Mouse (Mus musculus) kidney, postnatal 10 days (tissue): ENCODE results near the gene Ext2.
A peak's percentile ranks its signal among the peaks of the same experiment; 100 is the strongest.

ENCODE experiments used
- DNase-seq: peaks from one replicate; pipeline ENCODE4 v3.0.0; 2021; ENCODE audit warnings: mixed read lengths

Ext2 gene

DNA sequence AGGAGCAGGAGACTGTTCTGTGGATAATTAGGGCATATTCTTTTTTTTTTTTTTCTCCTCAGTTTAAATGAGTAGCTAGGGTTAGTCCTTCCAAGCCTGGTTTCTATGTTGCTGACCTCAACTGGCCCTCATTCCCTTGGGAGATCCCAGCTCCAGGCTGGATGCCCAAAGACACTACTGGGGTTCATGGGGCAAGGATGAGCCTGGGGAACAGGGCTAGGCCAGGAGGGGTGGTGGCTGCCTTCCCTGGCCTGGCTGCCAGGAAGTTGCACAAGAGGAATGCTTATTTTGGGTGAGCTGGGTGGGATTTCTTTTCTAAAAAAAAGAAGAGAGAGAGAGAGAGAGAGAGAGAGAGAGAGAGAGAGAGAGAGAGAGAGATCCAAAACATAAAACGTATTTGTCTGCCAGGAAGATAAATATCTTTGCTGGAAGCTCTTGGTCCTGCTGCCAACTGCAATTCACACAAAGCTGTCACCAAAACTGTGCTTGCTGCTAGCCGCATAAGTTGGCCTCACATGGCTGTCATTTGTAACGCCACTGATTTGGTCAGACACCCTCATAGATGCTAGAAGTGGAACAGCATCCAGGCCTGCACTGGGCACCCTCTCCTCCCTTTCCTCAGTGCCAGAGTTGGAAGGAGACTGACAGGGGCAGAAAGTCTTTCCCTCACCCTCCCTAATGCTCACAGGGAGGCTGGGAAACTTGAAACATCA is 156.1 kb downstream of the Ext2 start:
- peak; percentile 59 for DNase-seq

DNA sequence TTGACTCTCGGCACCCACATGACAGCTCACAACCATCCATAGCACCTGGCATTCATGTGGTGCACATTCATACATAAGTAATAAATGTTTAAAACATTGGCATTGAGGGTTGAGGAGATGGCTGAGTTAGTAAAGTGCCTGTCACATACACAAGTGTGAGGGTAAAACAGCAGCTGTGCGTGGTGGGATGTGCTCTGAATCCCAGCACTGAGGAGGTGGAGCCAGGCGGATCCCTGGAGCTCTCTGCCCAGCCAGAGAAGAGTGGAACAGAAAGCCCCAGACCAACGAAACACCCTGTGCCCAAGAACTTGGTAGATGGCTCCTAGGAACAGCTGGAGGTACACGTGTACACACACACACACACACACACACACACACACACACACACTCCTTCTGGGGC is 156.9 kb downstream of the Ext2 start:
- no peak for DNase-seq

DNA sequence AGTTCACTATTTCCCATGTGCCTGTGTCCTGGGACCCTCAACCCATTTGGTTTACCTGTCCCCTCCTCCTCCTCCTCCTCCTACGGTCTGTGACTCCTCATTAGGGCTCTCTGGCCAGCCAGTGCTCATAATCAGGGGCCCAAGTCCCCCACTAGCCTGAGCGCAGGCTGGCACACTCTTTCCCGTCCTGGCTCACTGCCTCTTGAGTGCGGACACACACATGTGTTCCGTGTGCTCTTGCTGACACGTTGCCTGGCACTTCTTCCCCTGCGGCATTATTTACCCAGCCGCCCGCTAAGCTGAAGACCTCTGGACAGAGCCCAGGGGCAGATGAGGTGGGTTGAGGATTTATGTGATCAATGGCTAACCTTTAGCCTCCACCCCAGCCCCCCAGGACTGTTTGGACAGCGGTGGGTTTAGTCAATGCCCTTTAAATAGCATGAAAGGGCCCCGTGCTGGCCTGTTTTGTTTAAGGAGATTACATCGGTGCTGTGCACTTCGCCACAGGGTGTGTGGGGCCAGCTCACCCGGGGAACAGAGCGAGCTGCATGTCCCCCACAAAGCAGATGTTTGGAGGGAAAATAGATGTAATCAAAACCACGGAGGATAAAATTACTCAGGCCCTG is 160.0 kb downstream of the Ext2 start:
- DNase-seq, result no peak

DNA sequence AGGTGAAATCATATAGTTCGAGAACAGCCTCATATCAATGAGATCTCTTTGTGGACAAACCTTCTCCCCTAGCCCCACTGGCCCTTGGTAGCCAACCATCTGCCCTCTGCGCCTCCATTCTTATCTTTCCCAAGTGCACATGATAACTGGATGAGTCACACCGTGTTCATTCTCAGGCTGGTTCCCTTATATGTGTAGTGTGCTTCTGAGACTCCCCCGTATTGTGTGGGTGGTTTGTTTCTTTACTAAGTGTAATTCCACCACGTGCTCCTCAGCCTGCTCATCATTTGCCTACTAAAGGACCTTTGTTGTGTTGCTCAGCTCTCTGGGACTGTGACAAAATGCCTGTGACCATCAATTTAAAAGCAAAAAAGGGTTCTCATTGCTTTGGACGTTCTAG is 161.3 kb downstream of the Ext2 start:
- DNase-seq, result no peak

DNA sequence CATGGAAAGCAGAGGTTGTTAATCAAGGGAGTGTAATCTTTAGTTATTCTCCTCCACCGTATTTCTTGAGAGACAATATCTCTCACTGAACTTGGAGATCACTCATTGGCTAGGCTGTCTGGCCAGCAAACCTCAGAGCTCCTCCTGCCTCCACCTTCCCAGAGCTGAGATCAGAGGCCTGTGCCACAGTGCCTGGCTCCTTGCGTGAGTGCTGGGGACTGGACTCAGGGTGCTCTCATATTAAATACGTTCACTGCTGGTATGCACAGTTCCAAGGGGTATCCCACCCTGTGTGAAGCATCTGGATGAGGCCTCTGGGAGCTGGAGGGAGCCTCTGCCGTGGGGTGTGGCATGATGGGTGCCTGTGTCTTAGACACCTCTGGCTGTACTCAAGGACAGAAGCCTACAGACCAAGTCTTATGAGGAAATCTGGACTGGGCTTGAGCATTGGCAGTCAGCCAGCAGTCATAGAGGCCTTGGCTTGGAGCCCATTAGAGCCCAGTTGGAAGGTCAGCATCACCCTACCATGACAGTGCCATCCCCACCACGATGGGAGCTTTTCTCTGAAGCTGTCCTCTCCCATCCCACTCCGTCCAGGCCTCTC is 162.6 kb downstream of the Ext2 start:
- DNase-seq, result peak; percentile 59

DNA sequence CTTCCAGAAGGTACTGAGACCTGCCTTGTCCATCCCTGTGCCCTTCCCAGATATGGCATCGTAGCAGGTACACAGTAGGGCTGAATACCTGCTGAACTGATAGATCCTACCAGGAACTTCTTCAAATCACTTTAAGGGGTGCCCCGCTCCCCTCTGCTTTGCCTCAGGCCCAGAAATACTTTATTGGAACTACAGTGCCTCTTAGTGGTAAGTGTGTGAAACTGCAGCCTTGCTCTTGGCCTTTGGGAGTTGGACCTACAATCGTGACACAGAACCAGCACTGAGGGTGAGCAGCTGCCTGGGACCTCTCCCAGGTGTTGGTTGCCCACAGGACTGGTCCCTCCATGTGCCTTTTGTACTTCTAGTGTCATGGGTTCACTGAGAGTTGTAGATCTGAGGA is 163.4 kb downstream of the Ext2 start:
- DNase-seq, result peak; percentile 34

DNA sequence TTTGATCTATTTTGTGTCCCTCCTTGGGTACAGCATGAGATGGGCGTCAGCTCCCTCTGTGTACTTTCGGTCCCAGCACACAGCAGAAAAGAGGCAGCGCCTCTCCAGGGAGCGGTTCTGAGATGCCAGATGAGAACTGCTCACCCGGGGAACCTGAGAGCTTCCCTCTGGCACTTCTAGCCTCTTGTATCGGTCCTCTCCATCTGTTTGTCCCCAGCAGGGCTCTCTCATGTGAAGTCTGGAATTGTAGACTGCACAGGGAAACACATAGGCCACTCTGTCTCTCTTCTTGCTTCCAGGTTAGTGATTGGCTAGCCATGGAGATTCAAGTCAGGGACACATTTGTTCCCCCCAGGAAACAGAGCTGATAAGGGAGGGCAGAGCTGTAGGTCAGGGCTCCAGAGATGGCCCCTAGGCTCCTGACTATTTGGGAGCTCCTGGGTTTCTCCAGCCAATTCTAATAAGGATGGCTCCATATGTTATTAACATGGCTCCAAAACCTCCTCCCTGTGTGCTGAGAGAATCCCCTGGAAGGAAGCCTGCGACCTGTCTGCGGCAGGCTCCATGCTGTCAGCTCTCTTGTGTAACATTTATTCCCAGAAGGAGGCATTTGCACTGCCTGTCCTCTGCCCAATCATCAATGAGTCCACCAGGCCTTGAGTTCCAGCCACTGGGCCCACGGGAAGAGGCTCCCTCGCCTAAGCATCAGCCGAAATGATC is 167.9 kb downstream of the Ext2 start:
- no peak for DNase-seq

DNA sequence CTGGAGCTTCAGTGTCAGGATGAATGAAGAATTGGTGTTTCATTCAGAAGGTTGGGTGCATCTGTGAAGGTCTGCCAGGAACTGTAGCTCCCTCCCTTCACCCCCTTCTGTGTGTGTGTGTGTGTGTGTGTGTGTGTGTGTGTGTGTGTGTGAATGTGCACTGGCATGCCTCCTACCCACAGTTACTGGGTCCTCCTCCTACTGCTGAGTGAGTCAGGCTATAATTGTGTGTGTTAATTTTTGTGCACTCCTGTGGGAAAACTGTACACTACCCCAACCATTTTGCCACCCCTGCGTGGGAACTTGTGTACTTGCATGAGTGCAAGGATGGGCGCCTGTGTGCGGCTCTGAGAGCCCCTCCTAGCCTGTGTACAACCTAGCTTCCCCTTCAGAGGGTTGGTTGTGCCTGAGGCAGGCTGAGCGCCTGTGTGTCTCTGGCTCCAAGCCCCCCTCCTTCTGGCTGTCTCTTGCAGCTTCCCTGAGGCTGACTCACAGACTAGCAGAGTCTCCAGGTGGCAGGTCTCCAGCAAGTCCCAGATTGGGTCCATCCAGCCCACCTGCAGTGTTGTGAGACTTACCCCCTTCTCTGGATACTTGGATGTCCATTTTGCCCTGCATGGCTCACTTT is 173.0 kb downstream of the Ext2 start:
- no peak for DNase-seq

DNA sequence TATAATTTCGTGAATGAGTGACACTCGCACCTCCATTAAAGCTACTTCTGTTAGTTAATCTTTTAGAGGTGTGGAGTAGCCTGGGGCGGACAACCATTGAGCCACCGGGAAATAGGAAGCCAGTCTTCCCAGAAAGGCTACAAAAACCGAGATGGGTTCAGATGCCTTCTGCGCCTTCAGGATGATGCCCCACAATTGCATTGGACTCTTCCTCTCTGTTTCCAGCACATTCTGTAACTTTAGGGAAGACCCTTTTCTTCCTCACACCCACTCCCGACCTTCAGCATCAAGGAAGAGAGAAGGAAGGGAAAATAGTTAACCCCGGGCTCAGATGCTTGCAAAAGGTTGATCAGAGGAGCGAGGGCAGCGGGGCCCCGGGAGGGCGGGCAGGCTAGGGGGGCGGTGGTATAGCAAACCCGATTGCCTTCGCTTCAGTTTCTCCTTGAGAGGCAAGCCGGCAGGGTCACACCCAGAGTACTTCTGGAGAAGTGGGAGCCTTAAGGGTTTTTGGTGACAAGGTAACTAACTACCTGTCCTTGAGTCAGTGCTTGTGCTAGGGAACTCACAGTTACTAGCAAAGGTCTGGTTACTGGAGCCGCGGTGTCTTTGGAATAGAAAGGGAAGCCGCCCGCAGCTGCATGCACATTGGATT is 174.3 kb downstream of the Ext2 start:
- no peak for DNase-seq

DNA sequence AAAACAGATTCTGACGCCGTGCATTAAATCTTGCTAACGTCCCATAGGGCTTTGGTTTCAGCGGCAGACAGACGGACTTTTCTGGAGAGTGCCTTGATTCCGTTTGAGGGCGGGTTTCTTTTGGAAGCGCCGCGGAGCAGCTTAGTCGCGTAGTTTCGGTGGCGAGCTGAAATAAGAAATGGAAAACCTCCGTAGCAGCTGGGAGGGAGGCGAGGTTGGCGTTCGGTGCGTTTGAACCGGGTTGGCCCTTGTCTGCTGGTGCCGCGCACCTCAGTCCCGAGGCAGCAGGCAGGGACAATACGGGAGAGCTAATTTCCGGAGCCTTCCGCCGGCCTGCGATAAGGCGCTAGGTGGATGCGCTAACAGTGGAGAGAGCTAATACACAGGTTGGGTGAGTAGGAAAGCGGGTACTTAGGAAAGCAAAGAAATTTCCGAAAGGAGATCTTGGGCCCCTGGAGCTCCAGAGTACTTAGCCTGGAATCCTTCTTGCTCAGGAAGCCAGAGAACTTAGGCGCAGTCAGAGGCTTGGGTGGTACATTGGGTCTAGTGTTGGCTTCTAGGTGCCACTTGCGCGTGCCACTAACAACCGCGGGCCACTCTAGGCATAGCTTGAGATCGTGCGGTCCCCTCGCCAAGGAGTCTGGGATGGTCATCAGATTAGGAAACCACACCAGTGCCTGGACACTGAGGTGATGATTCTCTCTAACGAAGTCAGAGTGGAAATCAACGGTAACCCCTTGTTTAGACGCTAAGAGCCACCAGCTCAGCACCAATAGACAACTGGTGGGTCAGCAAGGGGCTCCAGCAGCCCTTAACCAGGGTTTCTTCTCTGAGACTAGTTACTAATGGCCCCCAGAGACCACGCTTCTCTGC is 175.1 kb downstream of the Ext2 start:
- DNase-seq, result no peak

DNA sequence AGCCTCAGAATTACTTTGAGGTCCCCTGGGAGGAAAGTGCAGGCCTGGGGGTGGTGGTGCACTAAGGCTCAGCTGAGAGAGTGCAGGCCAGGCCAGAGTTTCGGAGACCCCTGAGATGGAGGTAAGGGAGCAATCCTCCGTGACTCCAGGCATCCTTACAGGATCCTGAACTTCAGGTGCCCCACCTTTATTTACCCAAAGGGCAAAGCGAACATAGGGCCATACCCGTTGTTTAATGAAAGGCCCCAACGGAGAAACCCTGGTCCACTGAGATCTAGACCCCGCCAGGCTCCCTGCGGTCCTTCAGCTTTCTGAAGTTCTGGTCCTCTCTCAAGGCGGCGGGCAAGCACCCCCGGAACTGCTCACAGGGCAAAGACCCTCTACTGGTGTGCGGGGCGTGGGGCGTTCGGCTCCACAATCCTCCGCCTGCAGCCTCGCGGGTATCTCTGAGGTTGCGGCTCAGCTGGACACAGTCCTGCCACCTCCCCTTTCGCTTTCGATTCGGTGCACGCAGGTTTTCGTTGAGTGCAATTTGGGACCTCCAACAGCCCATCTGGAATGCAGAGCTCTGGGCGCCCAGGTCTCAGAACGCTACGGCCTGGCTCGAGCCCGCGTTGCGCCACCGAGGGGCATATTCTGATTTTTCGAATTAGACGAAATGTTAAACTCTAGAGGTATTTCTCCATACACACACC is 176.6 kb downstream of the Ext2 start:
- DNase-seq, result peak; percentile 39

DNA sequence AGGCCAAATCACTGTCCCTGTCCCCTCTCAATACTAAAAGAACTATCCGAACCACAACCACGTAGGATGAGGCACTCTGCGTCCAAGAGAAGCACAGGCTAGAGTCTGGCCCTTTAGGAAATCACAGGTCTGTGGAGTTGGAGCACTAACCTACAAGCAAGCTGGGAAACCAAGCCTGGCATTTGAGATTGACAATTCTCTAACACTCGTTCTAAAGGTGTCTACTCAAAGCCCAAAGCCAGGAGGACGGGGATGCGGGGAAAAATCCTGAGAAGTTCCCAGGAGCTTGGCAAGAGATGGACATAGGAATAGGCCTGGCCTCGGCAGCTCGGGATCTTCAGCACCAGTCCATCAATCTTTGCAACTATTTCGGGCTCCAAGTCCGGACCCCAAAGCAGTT is 177.2 kb downstream of the Ext2 start:
- DNase-seq, result no peak

DNA sequence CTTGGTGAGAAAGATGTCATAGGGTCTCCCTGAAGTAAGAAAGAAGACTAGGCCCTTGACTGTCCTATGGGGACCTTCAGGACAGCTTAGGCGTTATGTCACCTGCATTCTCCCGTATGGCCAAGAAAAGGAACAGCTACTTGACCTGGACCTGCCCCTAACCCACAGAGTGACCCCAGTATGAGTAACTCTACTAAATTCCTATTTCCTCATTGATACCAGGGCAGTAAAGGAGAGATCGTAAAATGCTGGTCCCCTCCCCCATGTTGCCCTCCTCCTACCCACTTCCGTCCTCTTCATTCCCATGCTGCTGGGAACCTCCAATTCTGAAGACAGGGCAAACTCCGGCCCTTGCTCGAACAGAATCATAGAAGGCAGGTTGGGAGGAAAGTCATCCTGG is 177.6 kb downstream of the Ext2 start:
- no peak for DNase-seq

DNA sequence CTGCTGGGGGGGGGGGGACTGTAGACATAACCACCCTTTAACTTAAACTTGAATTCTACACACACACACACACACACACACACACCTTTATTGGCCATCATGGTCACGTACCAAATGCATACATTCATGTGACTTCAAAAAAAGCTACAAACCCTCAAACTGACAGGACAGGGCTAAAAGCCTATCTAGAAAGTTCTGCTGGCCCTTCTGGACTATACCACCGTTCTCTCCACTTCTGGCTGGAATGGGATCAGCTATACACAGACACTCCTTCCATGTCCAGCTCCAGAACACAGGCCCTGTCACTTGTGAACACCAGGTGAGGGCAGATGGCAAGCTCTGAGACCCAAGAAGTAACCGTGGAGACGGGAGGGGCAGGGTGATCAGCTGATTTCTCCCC is 178.1 kb downstream of the Ext2 start:
- no peak for DNase-seq

DNA sequence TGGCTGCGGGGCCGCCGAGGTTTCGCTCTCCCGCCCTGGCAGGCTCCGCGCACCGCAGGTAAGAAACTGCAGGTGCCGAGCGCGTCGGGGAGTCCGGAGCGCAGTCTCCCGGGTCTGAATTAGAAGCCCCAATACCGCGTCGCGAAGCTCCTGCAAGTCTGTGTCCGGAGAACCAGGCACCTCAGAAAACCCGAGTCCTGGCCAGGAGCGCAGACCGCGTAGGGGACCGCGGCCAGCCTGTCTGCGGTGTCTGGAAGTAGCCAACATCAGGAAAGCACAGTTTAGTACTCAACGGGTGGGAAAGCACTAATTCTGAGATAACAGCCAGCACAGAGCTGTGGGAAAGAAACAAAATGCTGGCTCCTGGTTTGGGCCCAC is 179.0 kb downstream of the Ext2 start:
- no peak for DNase-seq

DNA sequence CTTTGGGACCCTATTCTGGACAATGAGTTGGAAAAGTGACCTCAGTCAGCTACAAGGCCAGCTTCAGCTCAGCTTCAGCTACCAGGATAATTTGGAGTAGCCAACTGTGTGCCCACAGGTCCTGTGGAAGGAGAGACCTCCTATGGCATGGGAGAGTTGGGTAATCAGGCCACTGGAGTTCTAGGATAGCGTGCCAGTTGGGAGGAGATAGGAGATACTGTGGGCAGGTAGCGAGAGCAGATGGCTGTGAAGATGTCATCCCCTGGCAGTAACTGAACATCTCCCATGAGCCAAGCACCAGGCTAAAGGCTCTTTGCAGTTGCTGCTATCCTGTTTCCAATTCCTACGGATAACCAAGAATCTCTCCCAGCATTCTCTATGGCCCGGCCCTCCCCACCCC is 187.8 kb downstream of the Ext2 start:
- DNase-seq, result no peak

DNA sequence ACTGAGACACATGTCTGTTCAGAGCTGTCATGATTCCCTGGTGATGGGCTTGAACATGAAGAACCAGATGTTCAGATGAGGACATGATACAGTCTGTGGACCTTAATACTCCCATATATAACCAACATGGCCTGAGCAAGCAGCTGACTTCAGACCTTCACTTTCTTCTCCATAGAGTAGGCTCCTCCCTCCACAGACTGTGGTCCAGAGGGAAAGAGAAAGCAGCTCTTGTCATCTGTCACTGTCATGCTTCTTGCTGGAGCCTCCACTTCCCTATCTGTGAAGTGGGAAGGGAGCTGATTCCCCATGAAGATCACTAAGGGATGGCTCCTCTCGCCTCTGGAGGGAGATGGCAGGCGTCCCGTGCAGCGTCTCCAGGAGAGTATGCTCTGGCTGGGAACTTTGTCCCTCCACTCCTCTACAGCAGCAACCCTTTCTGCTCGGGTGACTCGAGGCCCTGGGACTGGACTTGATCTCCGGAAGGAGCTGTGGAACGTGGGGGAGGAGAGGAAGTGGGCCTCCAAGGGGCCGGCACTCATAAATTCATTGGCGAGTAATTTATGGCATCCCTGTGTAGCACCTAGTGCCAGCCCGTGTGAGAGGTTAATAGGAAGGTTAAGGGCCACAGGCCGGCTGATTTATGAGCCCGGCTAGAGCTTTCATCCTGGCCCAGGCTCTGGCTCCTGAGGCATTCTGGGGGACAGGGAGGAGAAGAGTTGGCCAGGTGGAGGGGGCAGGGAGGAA is 197.5 kb downstream of the Ext2 start:
- peak; percentile 51 for DNase-seq

DNA sequence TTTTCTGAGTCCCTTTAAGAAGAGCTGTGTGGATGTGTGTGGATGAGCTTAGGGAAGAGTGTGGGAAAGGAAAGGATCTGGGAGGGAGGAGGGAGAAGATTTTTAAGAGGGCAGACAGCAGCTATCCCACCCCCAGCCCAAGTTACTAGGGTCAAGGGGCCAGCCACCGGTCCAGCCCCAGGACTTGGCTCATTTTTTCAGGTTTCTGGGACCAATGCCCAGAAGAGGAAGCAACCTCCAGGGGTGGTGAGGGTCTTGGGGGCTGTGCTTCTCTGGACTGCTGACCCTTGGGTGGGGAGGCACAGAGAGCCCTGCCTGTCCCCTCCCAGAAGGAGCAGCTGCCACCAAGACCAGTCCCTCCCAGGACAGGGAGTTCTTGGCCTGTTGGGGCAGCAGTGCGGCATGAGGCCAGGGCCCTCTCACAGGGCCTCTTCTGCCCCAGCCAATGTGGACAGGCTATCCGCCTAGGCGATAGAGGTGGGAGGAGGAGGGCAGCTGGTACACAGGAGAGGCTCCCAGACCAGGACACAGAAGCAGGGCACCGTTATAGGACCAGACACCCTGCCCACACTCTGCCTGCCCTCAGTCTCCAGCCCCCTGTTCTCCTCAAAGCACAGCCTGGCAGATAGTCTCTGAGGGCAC is 203.0 kb downstream of the Ext2 start:
- DNase-seq, result no peak

DNA sequence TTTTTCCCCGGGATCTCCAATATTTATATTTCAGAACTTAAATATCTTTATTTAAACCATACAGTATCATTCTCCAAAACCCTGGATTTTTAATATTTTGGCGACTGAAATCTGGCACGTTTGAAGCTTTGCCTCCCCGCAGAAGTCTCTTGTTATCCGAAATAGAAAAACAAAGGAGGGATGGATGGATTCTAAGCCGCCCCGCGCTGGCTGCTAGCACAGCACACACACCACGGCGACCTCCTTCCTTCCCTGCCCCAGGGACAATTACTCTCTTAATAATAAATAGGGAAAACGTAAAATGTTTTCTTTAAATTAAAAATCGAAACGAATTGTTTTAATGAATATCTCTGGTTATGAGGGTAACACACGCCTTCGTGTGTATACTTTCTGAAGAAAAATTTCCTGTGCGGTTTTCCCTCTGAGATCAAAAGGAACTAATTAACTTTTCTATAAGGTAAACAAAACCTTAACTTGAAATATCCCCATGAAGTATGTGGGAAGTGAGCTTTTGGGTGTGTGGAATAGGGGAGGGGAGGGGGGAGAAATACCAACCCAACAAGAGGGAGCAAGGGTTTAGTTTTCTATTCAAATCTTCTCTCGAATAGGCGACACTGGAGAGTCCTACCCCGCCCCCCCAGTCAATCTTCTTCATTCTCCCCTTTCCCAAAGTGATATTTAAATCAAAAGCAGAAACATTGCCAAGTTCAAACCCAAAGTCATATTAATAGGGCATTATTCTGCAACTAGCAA is 203.7 kb downstream of the Ext2 start:
- DNase-seq, result no peak
